Mouse (Mus musculus) urinary bladder, adult 2 months (tissue): ENCODE data around the gene Prickle2. TPM values are rescaled to one million over a fixed set of nuclear protein-coding genes. Genes with fewer than 3 reads are reported as not detected.

Experiments
- DNase-seq: peaks from one replicate; pipeline ENCODE4 v3.0.0; 2022; ENCODE audit warnings: low spot score
- polyA plus RNA-seq: library from polyadenylated mRNA; depleted of rRNA; stranded (reverse); fragments of >200 nt; gene quantifications from 2 replicates; pipeline ENCODE4 v1.2.3, GENCODE M21; 2012; rRNA removed

Gene Prickle2
- polyA plus RNA-seq = 13.6 and 18.0 TPM in 2 replicates

- DNase-seq = peak; percentile 56
These were observed at the start of gene Prickle2 for GRCm38 (mm10) chr6:92706145-92706466. Prickle2 (minus strand) TSS chr6:92706155.

- no peak for DNase-seq
These were observed 46.8 kb upstream of the Prickle2 start for GRCm38 (mm10) chr6:92752737-92753136.

DNA sequence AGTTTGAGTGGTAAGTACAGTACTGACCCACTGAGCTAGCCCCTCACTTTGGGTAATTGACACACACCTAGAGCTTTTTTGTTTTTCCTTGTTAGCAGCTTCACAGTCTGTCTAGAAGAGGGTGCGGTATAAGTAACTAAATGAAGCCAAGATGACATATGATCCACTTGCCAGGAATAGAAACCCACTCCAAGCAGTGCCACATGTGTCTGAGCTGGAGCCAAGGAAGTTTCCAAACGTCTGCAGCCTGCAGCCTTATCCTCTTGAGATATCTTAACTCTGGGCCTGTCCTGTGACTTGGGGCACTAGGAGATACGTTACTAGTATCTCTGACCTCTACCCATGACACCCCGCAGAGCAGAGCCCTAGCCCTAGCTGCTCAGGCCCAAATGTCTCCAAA is 43.5 kb upstream of the Prickle2 start:
- DNase-seq = no peak

- no peak for DNase-seq
These were observed 37.6 kb upstream of the Prickle2 start for GRCm38 (mm10) chr6:92743605-92744004.

DNA sequence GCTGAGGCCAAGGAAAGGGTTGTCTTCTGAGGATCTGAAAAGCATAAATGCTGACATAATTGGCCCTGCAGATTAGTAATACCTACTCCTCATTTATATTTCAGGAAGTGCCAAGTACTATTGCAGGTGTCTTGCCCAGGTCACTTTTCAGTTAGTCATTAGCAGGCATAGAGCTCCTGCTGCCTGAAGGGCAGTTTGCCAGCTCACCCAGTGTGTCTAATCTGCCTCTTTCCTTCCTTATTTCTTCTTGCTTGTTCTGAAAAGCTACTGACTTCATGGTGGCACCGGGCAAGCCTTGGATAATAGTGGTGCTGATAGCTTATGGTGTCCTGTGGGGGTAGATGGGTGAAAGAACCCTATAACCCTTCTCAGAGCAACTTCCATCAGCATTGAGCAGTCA is 31.2 kb upstream of the Prickle2 start:
- no peak for DNase-seq

DNA sequence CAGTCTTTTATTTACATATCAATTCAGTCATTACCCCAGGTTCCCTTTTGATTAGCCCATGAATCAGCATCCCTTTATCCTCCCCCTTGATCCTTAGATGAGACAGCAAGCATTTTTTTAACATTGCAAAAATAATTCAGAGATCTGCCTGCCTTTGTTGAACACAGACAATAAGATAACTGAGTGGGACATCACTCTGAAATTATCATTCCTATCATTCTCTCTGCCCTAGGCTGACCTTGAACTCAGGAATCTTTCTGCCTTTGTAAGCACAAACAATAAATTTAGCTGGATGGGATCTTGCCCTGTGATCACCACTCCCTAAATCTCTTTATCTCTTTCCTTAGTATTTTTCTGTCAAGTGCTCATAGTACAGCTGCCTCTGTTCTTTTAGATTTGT is 27.7 kb upstream of the Prickle2 start:
- no peak for DNase-seq

GRCm38 (mm10) chr6:92728514-92728913 is 22.6 kb upstream of the Prickle2 start:
- no peak for DNase-seq

- DNase-seq = peak; percentile 57
These were observed 22.1 kb upstream of the Prickle2 start for GRCm38 (mm10) chr6:92728084-92728483.

DNA sequence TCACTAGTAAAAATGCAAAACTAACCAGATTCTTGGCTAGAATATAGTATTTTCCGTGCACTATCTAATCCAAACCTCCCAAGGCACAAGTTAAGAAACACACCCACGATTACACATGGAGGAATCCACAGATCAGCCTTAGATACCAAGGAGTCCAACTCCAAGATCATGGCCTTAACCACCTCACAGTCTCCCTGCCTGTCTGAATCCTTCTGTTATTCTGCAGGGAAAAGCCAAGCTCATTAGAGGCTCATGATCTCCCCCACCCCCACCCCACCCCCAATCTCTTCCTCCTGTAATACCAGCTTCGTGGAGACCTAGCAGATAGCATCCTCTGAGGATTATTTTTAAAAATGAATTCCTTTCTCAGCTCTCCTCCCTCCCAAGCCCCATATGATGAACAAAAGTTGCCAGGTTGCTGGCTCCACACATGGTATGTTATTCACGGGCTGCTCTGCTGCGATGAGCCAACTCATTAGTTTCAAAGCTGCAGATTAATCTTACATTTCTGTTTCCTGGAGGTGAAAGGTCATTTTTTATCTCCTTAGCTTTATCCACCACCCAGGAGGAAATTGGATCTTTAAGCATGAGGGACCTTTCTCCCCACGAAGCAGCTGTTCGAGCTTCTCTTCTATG is 21.5 kb upstream of the Prickle2 start:
- DNase-seq = no peak

DNA sequence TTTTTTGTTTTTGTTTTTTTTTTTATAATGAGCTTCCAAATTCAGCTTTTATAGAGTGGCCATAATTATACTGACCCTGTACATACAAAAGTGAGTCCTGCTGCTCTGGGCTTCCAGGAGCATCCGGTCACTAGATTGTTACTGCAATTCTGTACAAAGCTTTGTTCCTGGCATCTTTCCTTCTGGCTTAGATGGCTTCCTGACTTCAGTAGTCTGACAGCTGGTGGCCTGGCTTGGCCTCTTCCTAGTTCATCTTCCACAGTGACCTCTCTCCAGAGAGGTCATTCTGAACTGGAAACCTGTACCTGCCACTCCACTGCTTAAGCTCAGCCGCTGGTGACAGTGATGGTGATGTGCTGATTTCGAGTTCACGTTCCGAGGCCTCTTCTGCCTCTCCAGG is 20.2 kb upstream of the Prickle2 start:
- no peak for DNase-seq

- no peak for DNase-seq
These were observed 18.4 kb upstream of the Prickle2 start for GRCm38 (mm10) chr6:92724394-92724793.

DNA sequence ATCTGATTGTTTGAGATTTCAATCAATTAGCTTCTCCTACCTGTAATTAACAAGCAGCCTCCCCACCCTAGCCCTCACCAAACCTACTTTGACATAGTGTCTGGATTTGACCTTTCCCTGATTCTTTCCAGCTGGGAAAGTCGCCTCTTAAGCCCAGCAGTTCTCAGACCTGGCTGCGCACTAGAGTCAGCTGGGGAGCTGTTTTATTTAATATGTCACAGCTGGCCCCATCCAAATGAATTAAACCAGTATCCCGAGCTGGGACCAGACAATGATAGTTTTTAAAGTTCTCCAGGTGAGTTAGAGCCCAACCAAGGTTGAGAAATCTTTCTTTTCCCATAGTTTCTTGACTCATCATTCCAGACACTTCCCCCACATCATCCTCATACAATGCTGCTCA is 9.9 kb upstream of the Prickle2 start:
- no peak for DNase-seq

GRCm38 (mm10) chr6:92714748-92715147 is 8.8 kb upstream of the Prickle2 start:
- no peak for DNase-seq

DNA sequence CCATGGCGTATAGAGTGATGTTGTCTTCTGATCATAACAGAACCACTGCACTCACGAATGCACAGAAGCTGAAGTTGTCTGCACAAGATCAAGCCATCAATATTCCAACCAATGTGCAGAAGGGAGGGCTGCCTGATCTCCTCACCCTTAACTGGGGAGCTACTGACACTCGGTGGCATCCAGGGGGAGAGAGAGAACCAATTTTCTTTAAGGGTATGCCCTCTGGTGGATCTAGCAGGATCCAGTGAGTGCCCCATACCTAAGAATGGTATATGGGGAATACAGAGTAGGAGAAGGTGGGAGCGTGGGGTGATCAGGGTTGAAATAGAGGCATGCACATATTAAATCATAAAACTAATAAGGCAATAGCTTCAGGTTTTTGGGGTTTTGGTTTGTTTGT is 2.2 kb upstream of the Prickle2 start:
- no peak for DNase-seq

DNA sequence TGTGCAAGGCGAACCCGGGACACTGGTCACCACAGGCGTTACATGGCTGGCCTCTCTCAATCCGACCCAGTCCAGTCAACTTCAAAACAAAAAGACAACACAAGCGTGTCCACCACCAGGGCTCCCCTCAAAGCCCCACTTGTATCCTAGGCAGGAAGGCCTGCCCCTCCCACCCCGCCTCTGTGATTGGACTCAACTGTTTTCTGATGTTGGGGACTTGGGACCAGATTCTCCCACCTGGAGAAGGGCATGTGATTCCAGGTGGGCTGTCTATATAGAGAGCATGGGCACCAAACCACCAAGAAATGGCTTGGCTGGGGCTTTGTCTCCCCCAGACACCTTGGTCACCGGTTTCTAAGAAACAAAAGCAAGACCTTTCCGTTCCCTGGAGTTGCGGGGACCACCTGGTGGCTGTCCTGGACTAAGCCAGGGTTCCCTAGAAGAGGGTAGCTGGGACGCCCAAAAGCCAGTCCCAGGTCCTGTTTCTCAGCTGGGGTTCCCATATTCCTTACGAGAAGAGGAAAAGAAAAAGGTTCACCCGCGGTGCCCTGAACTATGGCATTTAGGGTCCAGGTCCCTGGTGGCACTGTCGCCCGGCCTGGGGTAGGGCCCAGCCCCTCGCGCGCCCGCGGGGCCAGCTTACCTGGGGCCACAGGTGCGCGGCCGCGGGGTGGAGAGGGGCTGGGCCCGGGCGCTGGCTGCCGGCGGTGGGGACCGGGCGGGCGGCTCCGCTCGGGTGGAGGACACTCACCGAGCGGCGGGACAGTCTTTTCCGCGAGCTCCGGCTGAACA is 406 bp downstream of the Prickle2 start:
- DNase-seq = no peak

DNA sequence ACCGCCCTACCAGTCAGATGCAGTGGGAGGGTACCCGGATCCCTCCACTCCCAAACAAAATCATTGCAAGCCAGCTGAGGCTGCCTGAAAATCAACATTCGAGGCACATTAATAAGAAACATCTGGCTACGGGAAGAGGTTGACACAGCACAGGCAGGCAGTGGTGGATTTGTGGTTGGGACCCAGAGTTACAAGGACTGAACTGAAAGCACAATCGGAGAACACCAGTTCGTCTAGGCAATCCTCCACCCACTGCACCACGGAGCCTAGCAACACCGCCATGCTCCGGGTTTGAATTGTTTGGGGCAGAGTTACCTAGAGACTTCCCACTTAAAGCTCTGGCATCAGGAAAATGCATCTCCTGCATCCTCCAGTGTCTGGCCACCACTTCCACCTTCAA is 1.1 kb downstream of the Prickle2 start:
- no peak for DNase-seq

DNA sequence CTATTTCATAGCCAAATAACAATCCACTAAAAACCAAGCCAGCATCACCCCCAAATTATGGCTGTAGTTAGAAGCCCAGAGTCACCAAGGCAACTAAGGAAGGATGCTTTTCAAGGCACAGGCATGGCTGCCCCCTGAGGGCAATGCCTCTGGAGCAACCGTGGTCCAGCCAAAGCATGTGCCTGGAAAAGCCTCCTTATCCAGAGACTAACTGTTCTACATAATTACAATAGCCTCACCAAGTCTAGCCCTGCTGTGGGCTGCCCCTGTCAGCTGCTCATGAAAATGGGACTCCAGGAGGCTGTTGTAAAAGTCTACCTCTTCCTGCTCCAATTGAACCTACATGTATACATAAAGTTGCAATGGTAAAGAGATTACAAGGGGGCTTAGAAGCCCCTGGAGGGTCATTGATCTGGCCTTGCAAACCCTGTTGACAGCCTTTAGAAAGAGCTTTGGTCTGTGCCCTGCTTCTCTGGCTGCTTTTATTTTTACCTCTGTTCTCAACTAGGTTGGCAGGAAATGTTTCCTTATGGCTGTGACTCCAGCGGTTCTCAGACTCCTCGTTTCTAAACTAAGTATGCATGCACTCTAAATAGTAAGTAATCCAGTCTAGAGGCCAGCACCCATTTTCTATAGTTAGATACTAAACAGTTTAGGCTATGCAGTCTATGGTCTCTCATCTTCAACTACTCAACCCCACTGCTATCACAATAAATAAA is 6.3 kb downstream of the Prickle2 start:
- DNase-seq = no peak

DNA sequence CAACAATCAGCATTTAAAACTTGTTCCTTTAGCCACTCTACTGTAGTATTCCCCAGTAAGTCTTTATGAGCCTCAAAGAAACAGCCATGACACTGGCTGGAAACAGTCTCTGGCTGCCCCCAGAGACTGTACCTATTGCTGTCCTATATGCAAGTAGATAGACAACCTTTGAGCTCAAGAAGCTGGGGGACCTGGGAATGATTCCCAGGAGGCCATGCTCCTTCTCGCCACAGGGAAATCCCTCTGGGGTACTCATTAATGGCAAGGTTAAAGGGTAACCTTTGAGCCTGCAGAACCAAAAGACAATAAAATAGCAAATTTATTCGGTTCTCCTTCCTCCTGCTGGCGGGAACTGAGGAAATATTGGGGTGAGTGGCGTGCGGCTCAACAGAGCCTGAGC is 8.1 kb downstream of the Prickle2 start:
- no peak for DNase-seq

DNA sequence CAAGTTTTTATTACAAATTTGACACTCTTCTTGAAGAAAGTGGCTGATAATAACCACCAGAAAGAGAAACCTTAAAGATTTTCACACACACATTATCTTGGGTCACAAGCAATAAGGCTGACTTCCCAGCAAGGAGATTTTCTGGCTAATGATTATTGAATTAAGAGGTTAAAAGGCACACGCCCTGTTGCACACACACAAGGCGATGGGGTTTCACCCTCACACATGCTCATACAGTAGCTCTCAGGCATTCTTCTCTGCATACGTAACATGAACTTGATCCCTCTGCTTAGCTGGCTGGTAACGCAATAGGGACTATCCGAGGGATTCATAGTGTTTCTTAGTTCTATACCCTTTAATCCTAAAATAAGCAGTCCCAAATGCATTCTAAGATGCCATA is 18.6 kb downstream of the Prickle2 start:
- DNase-seq = no peak

GRCm38 (mm10) chr6:92674394-92674925 is 31.5 kb downstream of the Prickle2 start:
- DNase-seq = no peak

- DNase-seq = no peak
These were observed 35.3 kb downstream of the Prickle2 start for GRCm38 (mm10) chr6:92670518-92671147.

DNA sequence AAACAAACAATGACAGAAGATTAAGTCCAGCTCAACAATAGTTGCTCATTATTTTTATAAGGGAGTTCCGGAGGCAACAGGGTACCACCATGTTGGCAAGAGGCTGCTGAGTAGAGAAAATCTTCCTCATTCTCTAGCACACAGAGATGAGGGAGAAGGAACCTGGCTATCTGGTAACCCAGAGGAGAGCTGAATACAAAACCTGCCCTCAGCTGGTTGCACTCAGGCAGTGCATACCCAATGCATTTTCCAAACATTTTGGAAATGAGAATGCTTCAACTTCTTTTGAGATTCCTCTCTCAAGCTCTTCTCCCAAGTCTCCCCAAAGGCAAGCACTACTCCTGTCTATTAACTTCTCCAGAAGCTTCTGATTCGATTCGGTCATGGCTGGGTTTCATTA is 36.3 kb downstream of the Prickle2 start:
- DNase-seq = no peak
